Mouse (Mus musculus) liver, adult 2 months (tissue): ENCODE measurements around the gene Pparg.

Source experiments
- CTCF ChIP-seq: fragments of 200-500 bp; IDR thresholded peaks from 2 replicates; pipeline ENCODE4 v1.5.1; 2011; ENCODE audit warnings: low read depth, low read length, control low read depth
- POLR2A ChIP-seq: fragments of 200-500 bp; IDR thresholded peaks from 2 replicates; pipeline ENCODE4 v1.6.1; 2011; ENCODE audit warnings: low read length, control low read depth; ENCODE audit not compliant: insufficient read depth; ENCODE audit errors: extremely low read depth

DNA sequence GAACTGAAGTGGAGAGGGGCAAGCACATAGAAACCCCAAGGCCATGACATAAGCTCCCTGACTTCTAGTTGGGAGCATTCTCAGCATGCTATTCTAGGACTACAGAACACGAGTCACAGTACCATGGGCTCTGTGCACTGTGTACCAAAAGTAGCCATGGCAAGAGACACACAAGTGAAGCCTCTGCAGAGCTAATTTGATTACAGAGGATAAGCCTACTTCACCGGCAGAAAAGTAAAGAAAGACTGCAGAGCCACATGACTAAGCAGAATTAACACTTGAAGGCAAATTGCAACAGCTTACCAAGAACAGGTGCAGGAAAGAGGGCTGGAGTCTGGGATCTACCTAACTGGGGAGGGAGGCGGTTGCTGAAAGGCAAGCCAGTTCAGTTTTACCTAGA is 103.9 kb downstream of the Pparg start:
- TF ChIP-seq POLR2A (no peak), CTCF (no peak)
